Mouse (Mus musculus): ENCODE measurements around the gene Clcn1.

Gene Clcn1

GRCm38 (mm10) chr6:42350021-42350967 is 63.8 kb downstream of the Clcn1 start:
- peak; percentile 73 for DNase-seq (ENCODE audit: low spot score)

GRCm38 (mm10) chr6:42350968-42351775 is 64.7 kb downstream of the Clcn1 start:
- no peak for DNase-seq (ENCODE audit: low spot score)

GRCm38 (mm10) chr6:42351776-42352485 is 65.4 kb downstream of the Clcn1 start:
- no peak for DNase-seq (ENCODE audit: low spot score)

GRCm38 (mm10) chr6:42352486-42352846 is 66.0 kb downstream of the Clcn1 start:
- no peak for DNase-seq (ENCODE audit: low spot score)

GRCm38 (mm10) chr6:42353180-42353579 is 66.7 kb downstream of the Clcn1 start:
- DNase-seq (ENCODE audit: low spot score), result no peak

- no peak for DNase-seq (ENCODE audit: low spot score)
Measured at GRCm38 (mm10) chr6:42354076-42355019, 67.9 kb downstream of the Clcn1 start.

- DNase-seq (ENCODE audit: low spot score), result no peak
Measured at GRCm38 (mm10) chr6:42355366-42355765, 68.9 kb downstream of the Clcn1 start.

GRCm38 (mm10) chr6:42355794-42356600 is 69.5 kb downstream of the Clcn1 start:
- no peak for DNase-seq (ENCODE audit: low spot score)

GRCm38 (mm10) chr6:42356913-42357312 is 70.4 kb downstream of the Clcn1 start:
- DNase-seq (ENCODE audit: low spot score), result no peak

- no peak for DNase-seq (ENCODE audit: low spot score)
Measured at GRCm38 (mm10) chr6:42357901-42358300, 71.4 kb downstream of the Clcn1 start.

GRCm38 (mm10) chr6:42358901-42359300 is 72.4 kb downstream of the Clcn1 start:
- no peak for DNase-seq (ENCODE audit: low spot score)

- no peak for DNase-seq (ENCODE audit: low spot score)
Measured at GRCm38 (mm10) chr6:42359364-42360147, 73.1 kb downstream of the Clcn1 start.

- no peak for DNase-seq (ENCODE audit: low spot score)
Measured at GRCm38 (mm10) chr6:42360231-42360840, 73.9 kb downstream of the Clcn1 start.

- no peak for DNase-seq (ENCODE audit: low spot score)
Measured at GRCm38 (mm10) chr6:42361041-42361895, 74.8 kb downstream of the Clcn1 start.

- no peak for DNase-seq (ENCODE audit: low spot score)
Measured at GRCm38 (mm10) chr6:42362074-42362473, 75.6 kb downstream of the Clcn1 start.

- no peak for DNase-seq (ENCODE audit: low spot score)
Measured at GRCm38 (mm10) chr6:42362497-42362896, 76.0 kb downstream of the Clcn1 start.

- DNase-seq (ENCODE audit: low spot score), result no peak
Measured at GRCm38 (mm10) chr6:42362974-42363373, 76.5 kb downstream of the Clcn1 start.

GRCm38 (mm10) chr6:42364066-42364465 is 77.6 kb downstream of the Clcn1 start:
- DNase-seq (ENCODE audit: low spot score), result no peak

Measured in urinary bladder, postnatal 25 days (tissue).